Mouse (Mus musculus) intestine, postnatal 0 days (tissue): ENCODE measurements around the gene Hic1. TPM values are rescaled to one million over a fixed set of nuclear protein-coding genes. Genes with fewer than 3 reads are reported as not detected.

Experiments
- ATAC-seq: fragments of 200-750 bp; cut with Nextera tagmentation; 2 replicates; pipeline ENCODE4 v1.8.0; 2017; ENCODE audit warnings: mild to moderate bottlenecking, moderate TSS enrichment, moderate library complexity
- H3K27ac ChIP-seq: fragments of 300-500 bp; sonication (generic); 2 replicates; pipeline ENCODE4 v1.5.1; 2014; ENCODE audit warnings: mild to moderate bottlenecking, low read depth, low read length, moderate library complexity
- H3K27me3 ChIP-seq: fragments of 300-500 bp; sonication (generic); replicated peaks from 2 replicates; pipeline ENCODE4 v1.6.1; 2014; ENCODE audit warnings: low read length, mixed read lengths; ENCODE audit not compliant: control insufficient read depth, insufficient read depth
- H3K36me3 ChIP-seq: fragments of 300-500 bp; sonication (generic); 2 replicates; pipeline ENCODE4 v1.6.1; 2014; ENCODE audit warnings: mild to moderate bottlenecking, moderate library complexity; ENCODE audit not compliant: control insufficient read depth, insufficient read depth
- H3K4me1 ChIP-seq: fragments of 300-500 bp; sonication (generic); replicated peaks from 2 replicates; pipeline ENCODE4 v1.6.1; 2014; ENCODE audit warnings: antibody characterized with exemption, low read length, mixed read lengths; ENCODE audit not compliant: control insufficient read depth, insufficient read depth
- H3K4me2 ChIP-seq: fragments of 300-500 bp; sonication (generic); replicated peaks from 2 replicates; pipeline ENCODE4 v1.6.1; 2014; ENCODE audit warnings: low read depth, mild to moderate bottlenecking, moderate library complexity
- H3K4me3 ChIP-seq: fragments of 300-500 bp; sonication (generic); 2 replicates; pipeline ENCODE4 v1.5.1; 2014; ENCODE audit warnings: low read depth, low read length
- H3K9ac ChIP-seq: fragments of 300-500 bp; sonication (generic); 2 replicates; pipeline ENCODE4 v1.6.1; 2014; ENCODE audit warnings: mild to moderate bottlenecking, low read depth, low read length
- H3K9me3 ChIP-seq: fragments of 300-500 bp; sonication (generic); 2 replicates; pipeline ENCODE4 v1.6.1; 2016; ENCODE audit warnings: mixed run types; ENCODE audit not compliant: control insufficient read depth
- CTCF ChIP-seq: sonication (generic); IDR thresholded peaks from 2 replicates; pipeline ENCODE4 v1.5.1; 2016; ENCODE audit warnings: low read depth, mild to moderate bottlenecking, control low read depth, antibody characterized with exemption, moderate library complexity
- WGBS: fragments of 180-500 bp; shearing (Covaris S2); extraction: QIAGEN DNeasy Blood & Tissue Kit; methylation state at CpG from one replicate; pipeline ENCODE4 v1.1.7; 2014; 5-methylcytosine and 5-hydroxymethylcytosine counted together
- polyA plus RNA-seq: library from polyadenylated mRNA; unstranded; fragments of >200 nt; fragmentation: Nextera tagmentation; extraction: Ambion mirVana; gene quantifications from 2 replicates; pipeline ENCODE4 v1.2.1, GENCODE M21; 2015

Gene Hic1
- polyA plus RNA-seq, 1 experiment from 2014 or later: 8.8 TPM

DNA sequence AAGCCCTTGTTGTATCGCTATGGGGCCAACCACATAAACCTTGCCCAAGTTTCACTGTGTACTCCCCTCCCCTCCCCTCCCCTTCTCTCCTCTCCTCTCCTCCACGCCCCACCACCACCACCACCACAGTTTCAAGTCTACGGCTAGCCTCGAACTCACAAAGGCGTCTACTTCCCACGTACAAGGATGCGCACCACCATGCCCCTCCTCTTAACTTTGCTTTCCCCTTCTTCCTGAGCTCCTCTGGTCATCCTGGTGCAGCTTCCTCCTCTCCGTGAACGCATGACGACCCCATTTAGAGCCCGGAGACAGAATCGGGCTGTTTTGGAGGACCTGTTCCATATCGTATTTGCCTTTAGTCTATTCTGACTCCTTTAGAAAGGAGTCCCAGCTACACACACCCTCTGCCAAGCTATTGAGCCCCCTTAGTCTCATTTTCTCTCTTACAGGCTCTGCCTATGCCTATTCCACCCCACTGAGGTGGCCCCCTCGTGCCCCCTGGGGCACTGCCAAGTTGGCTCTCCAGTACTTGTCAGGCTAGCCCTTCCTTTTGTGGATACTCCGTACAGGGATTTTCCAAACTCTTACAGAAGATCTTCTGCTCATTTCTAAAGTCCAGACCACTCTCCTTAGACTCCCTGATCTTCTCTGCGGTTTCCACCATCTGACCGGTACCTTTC is 2.0 kb upstream of the Hic1 start:
- Histone ChIP-seq H3K27me3 (peaks cover 57% of the 10 kb centered on the region), H3K4me1 (peaks cover 10% of the 10 kb centered on the region), H3K4me2 (peak overlapping the region; percentile 92; the same call in 1 of the 2 replicates), H3K9ac (no peak overlapping the region), H3K4me3 (peak overlapping the region; percentile 55), H3K9me3 (no peaks in the 10 kb centered on the region), H3K36me3 (no peaks in the 10 kb centered on the region; the same call in 1 of the 2 replicates), H3K27ac (no peak overlapping the region)
- no peak for TF ChIP-seq CTCF
- no peak for ATAC-seq
- WGBS: 12% methylated on average over 17 of the region's 17 CpGs

DNA sequence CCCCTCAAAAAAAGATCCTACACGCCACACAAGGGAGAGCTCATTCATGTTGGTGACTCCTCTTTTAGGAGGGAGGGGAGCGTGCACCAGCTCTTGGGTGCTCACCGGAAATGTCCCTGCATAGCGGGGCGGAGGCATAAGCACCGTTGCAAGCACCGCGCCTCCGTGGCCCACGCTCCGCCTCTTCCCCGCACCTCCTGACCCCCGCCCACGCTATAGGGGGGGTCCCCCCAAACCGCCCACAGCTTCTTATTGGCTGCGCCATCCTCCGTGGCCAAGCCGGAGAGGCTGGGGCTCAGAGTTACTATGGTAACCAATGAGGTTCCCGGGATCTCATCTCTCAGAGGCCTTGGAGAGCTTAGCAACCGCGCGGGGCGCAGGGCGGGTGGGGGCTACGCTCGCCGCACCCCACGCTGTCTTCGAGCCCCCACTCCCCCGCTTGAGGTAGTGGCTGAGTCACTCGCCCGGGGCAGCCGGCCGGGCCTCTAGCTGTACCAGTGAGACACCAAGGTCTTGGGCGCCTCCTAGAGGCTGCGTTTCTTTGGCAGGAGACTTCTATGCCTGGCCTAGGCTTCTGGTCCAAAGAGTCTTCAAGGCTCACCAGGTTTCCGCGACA is 925 bp upstream of the Hic1 start:
- Histone ChIP-seq H3K9me3 (no peaks in the 10 kb centered on the region), H3K36me3 (peaks cover 5% of the 10 kb centered on the region; the same call in 1 of the 2 replicates), H3K4me2 (peak overlapping the region; percentile 91), H3K9ac (no peak overlapping the region), H3K4me3 (peak overlapping the region; percentile 67), H3K27me3 (peaks cover 62% of the 10 kb centered on the region), H3K4me1 (peaks cover 12% of the 10 kb centered on the region), H3K27ac (no peak overlapping the region)
- under 1% methylated on average over 38 of the region's 38 CpGs for WGBS
- peak; percentile 89 for TF ChIP-seq CTCF
- peak; percentile 49 for ATAC-seq

DNA sequence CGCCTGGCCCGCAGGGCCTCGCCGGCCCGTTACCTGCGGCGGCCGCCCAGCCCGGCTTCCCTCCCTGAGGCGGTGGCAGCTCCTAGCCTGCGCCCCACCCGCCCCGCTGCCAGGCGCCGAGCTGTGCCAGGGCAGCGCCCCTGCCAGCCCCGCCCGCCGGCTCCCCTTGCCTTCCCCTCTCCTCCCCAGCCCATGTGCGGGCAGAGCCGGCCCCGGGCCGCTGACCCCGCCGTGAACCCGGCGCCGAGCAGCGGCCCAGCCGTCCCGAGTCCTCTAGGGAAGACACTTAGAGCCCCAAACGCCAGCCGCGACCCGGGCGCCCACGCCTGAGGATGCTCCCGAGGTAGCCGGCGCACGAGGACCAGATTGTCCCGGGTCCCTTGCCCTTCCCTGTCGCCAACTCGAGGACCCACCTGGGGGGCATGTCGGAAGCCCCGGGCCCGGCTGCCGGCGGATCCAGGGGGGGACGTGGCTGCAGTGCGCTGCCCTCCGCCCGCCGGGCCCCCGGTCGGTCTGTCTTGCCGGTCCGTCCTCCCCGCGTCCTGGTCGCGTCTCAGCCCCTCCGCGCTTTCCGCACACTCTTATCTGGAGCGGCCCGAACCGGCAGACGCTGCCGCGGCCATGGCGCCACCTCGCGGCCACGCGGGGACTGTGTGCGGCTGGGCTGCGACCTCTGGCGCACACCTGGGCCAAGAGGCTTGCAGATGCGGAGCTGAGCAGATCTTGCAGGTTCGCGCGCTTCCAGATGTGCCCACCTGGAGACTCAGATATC is 543 bp downstream of the Hic1 start:
- Histone ChIP-seq H3K4me2 (peak overlapping the region; percentile 91), H3K27me3 (peaks cover 62% of the 10 kb centered on the region), H3K27ac (peak overlapping the region; percentile 84), H3K4me1 (peaks cover 11% of the 10 kb centered on the region), H3K9ac (peak overlapping the region; percentile 72), H3K4me3 (peak overlapping the region; percentile 67), H3K9me3 (no peaks in the 10 kb centered on the region), H3K36me3 (peaks cover 16% of the 10 kb centered on the region; the same call in 1 of the 2 replicates)
- peak; percentile 23; the same call in 1 of the 2 replicates for ATAC-seq
- TF ChIP-seq CTCF: peak; percentile 99
- WGBS: under 1% methylated on average over 77 of the region's 83 CpGs

DNA sequence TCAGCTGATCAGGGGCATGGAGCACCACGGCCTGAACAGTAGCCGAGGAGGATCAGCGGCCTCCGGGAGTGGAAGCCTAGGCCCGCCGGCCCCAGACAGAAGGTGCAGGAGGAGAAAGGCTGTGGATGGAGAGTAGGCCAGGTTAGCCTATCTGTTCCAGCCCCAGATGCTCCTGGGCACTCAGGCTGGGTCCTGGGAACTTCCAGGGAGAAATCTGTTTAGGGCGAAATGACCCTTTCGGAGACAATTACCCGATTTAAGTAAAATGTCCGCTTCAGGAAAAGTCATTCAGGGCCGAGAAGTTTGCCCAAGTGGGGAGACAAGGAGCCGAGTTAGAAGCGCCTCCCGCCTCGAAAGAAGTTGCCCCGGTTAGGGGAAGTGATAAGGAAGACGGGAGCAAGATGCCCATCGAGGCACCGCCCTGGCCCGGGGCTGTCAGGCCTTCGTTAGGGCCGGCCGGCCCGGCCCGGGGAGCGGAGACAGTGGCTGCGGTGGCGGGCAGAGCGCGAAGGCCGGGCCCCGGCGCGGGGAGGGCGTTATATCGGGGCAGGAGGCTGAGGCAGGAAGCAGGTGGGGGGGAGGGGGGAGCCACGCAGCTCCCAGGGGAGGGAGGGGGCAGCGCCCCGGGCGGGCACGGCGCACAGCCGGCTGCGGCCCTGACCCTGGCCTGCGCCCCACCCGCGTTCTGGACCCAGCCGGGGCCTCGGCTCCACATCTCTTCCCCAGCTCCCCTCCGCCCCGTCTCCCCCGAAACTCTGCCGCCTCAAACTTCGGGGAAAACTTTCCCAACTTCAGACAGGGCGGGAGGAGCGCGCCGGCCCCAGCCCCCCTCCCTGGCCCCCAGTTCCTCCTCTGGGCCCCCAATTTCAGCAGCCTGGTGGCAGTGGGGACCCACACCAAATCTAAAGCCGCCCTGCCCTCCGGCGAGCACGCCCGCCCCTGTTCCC is 1.4 kb downstream of the Hic1 start:
- Histone ChIP-seq H3K4me1 (peaks cover 9% of the 10 kb centered on the region), H3K36me3 (peaks cover 24% of the 10 kb centered on the region), H3K9ac (peak overlapping the region; percentile 72), H3K27ac (peak overlapping the region; percentile 84), H3K9me3 (no peaks in the 10 kb centered on the region), H3K4me2 (peak overlapping the region; percentile 91), H3K27me3 (peaks cover 57% of the 10 kb centered on the region), H3K4me3 (peak overlapping the region; percentile 67)
- ATAC-seq: no peak
- 14% methylated on average over 60 of the region's 63 CpGs for WGBS
- no peak for TF ChIP-seq CTCF

DNA sequence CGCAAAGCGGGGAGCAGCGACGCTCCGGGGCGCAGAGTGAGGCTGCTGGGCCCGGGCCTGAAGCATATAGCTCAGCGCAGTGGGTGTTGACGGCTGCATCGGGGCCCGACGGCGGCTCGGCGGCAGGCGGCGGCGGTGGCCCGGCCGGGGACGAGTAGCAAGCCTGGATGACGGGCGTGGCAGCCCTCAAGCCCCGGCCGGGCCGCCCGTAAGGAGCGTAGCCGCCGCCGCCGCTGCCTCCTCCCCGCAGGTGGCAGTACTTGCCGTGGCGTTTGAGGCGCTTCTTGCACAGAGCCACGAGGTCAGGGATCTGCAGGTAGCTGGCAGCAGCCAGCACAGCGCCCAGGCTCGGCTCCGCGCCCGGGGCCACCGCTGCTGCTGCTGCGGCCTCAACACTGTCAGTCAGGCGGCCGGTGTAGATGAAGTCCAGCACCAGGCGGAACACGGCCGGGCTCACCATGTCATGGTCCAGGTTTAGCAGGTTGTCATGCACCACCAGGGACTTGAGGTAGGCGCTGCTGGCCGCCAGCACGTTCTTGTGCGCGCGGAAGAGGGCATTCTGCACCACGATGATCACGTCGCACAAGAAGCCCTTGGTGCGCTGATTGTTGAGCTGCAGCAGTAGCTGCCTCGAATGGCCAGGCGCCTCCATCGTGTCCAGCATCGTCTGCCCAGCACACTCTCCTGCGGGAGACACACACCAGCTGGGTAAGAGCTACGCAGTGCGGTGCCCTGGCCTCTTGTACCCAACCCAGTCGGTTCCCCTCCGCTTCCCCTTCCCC is 2.3 kb downstream of the Hic1 start:
- H3K27me3 ChIP-seq: peaks cover 49% of the 10 kb centered on the region

More for the DNA sequence above, 2.3 kb downstream of the Hic1 start:
- no peak for ATAC-seq
- H3K9ac ChIP-seq: peak overlapping the region; percentile 72
- H3K4me3 ChIP-seq: peak overlapping the region; percentile 67
- H3K36me3 ChIP-seq: peaks cover 31% of the 10 kb centered on the region
- WGBS: 6% methylated on average over 57 of the region's 68 CpGs
- no peaks in the 10 kb centered on the region for H3K9me3 ChIP-seq
- H3K4me2 ChIP-seq: peak overlapping the region; percentile 91
- H3K4me1 ChIP-seq: peaks cover 4% of the 10 kb centered on the region
- 0 out of 2 replicates have a peak overlapping the region, but pooled peaks have one; percentile 84 for H3K27ac ChIP-seq
- peak; percentile 46 for TF ChIP-seq CTCF
